Mouse (Mus musculus) adrenal gland, adult 2 months (tissue): ENCODE data around the gene Inpp5a. TPM values are rescaled to one million over a fixed set of nuclear protein-coding genes. Genes with fewer than 3 reads are reported as not detected.

Experiments
- DNase-seq: peaks from one replicate; pipeline ENCODE4 v3.0.0; 2021
- polyA plus RNA-seq: library from polyadenylated mRNA; depleted of rRNA; stranded (reverse); fragments of >200 nt; gene quantifications from 2 replicates; pipeline ENCODE4 v1.2.3, GENCODE M21; 2012; rRNA removed
- total RNA-seq, 2 experiments: library from RNA; stranded (reverse); gene quantifications; 2 replicates each; pipeline ENCODE4 v1.2.3; 2021

Inpp5a gene
- total and polyA plus RNA-seq, 3 experiments: 46.2 to 103 (median 89.7) TPM

DNA sequence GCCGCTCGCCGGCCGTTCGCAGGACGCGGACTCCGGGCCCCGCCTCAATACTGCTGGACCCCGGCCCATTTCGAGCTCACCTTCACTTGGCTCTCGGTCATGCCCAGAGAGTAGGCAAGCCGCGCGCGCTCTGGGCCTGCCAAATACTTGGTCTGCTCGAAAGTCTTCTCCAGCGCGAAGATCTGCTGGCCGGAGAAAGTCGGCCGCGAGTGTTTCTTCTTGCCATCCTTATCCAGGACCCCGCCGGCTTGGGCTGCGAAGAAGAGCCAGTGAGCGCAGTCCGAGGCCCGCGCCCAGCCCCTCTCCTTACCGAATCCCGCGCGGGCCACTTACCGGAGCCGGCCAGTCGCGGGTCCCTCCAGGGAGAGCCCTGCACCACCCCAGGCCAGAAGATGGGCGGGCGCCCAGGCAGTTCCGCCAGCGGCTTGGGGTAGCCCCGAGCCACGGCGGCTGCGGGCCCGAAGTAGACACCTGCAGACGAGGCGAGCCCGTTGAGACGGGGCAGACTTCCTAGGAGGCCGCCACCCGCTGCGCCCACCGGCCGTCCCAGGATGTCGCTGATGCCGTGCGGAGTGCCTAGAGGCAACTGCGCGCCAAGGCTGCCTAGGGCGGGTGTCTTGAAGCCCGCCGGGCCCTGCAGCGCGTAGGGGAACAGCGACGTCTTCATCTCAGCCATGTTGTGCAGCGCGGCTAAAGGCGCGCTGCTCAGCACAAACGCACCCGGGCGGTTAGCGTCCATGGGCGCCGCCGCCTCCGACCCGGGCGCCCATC is 193.1 kb downstream of the Inpp5a start:
- DNase-seq: peak; percentile 48

DNA sequence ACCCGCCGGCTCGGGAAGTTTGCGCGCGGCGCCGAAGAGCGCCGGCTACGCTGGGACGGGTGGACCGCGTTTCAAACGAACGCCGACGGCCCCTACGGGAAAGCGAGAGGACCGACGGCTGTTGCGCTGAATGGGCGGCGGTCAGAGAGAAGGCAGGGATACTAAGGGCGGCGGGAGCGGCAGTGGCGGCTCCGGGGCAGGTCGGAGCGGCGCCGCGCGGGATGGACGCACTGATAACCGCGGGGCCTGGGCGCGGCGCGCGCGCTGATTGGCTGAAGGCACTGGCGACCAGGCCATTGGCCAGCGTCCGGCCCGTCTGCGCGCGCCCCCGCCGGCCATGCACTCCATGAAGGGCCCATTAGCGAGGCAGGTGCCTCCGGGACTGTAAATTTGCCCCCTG is 193.7 kb downstream of the Inpp5a start, which contains the start of gene Nkx6-2:
TSS of gene Nkx6-2 (minus strand) at position 203 of the 400 bp plus-strand sequence.
- DNase-seq: peak; percentile 81

DNA sequence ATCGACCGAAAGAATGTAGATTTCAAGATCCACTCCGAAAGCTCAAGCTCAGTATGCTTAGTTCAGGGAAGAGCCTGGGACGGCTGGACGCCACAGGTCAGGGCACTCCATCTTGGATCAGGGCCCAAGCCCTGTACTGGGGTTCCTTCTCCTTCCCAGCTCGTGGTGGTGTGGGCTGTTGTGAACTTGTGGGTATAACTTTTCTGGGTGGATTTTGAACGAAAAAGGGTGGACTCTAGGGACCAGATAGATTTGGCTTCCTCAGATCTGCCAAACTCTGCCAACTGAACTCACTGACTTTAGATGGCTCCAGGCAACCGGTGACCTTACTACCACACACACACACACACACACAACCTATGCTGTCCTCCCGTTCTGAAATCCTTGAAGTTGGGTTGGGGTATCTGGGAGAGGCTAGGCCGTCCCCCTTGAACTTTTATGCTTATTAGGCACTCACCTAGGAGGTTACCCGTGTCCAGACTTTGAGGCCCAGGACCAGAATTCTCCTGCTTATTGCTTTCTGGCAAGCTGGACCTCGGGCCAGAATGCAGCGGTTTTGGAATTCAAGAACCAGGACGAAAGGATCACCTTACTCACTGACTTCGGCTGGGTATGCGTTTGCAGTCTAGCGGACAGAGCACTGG is 194.3 kb downstream of the Inpp5a start:
- no peak for DNase-seq

DNA sequence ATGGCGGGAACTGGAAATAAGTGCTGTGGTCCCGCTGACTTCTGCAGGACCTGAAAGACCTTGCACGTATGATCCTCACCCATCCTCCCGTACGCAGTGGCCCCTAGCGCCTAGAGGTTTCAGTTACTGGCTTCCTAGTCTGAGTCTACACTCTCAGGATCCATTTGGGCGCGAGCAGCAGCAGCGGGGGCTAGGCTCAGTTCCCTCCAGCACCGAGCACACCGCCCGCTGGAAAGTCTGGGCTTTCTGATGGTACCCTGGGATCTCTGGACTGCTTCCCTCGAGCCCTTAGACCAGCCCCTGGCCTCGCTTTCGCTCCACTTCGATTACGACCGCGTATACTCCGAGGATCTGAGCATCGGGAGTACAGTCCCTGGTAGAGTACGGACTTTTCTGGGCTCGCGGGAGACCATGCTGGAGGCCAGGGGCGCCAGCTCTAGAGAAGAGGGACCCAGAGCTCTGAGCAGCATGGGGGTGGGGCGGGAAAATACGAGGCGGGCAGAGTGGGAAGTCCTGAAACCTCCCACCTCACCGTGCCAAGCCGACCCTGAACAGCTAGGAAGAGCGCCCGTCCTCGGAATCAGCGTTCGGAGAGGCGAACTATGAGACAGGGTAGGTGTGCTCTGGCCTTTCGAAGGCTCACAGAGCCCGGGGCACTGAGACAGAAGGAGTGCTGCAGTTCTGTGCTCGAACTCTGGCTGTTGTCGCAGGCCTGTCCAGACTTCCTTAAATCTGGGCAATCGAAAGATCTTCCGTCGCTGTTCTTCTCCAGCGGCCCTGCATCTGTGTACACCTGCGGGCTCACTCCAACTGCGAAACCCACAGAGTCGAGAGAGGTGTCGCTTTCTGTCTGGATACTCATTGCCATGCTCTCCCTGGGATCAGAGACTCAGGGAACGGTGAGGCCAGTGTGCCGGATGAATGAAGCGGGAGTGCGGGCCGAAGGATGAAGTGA is 195.6 kb downstream of the Inpp5a start:
- DNase-seq: peak; percentile 21

DNA sequence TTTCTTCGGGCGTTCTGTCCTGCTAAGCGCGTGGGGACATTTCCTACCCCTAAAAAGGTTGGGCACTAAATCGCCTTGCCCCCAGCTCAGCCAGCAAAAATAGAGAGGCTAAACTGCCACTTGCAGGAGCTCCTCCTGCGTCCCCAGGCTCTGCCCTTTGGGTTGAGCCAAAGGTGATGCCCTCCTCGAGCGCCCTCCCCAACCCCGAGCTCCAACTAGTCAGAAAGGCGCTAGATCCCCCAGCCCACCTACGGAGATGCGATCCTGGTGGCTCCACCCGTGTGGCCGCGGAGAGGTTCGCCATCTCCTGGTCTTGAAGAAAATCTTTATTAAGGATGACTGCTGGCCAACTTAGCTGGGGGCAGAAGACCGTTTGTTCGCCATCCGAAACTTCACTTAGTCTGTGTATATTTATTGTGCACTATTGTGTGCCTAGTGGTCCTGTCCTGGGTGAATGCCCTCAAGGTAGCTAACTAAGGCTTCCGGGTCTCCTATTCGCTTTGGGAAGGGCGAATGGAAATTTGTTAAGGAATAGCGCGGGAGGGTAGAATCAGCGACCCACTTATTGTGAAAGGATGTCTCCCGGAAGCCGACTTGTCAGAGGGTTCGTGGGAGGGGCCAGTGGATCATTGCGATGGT is 196.4 kb downstream of the Inpp5a start:
- no peak for DNase-seq

DNA sequence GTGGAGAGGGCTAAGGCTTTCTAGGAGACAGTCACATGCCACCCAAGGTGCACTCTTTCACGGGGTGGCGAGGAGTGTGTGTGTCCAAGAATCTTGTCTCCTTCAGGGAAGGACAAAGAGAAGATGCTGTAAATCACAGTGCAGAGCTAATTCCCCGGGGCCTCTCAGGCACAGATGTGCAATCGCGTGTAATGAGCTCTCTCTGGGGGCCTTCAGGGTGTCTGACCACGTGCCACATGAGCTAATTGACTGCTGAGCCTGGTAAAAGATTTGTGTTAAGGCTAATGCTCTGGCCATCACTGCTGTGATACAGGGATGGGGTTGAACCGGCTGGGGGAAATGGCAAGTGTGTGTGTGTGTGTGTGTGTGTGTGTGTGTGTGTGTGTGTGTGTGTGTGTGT is 199.0 kb downstream of the Inpp5a start:
- no peak for DNase-seq

DNA sequence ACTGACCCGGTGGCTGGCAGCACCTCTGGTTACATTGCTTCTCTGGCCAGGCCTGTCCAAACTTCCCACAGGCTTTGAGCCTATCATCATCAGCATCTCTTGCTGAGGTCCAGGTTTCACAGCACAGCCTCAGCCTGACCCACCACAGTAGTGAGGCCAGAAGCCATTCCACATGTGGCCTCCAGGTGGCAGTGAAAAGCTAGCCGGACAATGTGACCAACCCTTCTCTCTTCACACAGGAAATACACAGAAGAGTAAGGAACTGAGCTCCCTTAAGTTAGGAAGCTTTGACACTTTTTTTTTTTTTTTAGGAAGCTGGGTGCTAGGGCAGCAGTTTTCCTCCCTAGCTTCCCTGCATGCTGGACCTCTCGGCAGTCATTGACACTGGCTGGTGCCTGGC is 201.4 kb downstream of the Inpp5a start:
- peak; percentile 35 for DNase-seq

DNA sequence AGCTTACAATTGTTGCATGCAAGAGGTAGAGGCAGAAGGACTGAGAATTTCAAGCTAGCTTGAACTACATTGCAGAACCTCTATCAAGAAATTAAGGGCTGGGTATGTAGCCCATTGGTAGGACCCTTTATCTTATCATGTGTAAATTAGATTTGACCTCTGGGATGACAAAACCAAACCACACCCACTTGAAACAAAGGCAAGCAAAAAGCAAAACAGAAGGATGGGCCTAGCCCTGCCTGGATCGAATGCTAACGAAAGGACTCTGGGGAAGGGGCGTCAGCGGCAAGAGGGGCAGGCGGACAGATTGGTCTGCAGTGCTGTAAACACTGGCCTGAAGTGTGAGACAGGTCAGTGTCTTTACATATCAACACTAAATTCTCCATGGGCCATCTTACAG is 202.4 kb downstream of the Inpp5a start:
- no peak for DNase-seq

DNA sequence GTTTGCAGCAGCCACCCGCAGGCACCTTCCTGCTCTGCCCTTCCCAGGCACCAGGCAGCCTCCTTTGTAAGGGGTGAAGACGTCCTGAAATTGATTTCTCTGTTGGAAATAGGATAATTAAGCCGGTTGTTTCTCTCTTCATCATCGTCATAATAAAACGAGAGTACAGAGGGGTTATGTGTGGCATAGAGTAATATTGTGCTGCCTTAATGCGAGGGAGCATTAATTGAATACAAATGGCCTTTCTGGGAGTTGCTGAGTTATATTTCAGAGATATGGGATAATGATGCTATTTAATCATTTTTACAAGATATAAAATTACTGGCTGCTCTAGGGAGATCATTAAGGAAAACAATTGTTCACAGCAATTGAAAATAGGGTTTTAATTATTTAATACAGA is 206.4 kb downstream of the Inpp5a start:
- DNase-seq: no peak

DNA sequence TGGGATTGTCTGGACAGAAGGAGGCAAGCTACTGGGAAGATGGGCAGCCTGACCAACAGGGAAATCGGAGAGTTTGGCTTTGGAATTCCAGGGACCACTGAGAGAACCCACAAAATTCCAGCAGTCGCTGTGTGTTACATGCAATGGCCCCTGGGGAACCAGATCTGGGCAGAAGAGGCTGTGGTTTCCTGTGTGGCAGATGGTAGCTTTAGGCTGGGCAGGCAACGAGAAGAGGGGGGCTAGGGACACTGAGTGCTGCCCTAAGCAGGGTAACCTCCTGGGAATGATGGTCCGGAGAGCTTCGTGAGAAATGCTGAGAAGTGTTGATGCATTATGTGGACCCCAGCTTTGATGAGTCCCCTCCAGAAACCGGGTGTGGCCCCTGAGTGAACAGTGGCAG is 207.0 kb downstream of the Inpp5a start:
- no peak for DNase-seq

DNA sequence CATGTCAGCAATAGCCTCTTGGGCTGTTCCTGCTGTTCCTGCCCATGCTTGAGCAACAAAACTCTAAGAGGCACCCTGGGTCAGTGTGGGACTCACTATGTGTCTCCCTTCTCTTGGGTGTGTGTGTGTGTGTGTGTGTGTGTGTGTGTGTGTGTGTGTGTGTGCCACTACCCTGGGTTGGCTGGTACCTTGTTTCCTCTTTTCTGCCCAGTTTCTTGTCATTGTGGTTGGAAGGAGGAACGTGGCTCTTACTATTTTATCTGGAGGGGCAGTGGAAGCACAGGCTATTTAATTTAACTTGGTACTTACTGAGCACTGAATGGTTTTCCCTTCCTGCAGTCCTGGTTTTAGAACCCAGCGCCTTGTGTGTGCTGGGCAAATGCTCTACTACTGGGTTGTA is 221.4 kb downstream of the Inpp5a start:
- DNase-seq: no peak

DNA sequence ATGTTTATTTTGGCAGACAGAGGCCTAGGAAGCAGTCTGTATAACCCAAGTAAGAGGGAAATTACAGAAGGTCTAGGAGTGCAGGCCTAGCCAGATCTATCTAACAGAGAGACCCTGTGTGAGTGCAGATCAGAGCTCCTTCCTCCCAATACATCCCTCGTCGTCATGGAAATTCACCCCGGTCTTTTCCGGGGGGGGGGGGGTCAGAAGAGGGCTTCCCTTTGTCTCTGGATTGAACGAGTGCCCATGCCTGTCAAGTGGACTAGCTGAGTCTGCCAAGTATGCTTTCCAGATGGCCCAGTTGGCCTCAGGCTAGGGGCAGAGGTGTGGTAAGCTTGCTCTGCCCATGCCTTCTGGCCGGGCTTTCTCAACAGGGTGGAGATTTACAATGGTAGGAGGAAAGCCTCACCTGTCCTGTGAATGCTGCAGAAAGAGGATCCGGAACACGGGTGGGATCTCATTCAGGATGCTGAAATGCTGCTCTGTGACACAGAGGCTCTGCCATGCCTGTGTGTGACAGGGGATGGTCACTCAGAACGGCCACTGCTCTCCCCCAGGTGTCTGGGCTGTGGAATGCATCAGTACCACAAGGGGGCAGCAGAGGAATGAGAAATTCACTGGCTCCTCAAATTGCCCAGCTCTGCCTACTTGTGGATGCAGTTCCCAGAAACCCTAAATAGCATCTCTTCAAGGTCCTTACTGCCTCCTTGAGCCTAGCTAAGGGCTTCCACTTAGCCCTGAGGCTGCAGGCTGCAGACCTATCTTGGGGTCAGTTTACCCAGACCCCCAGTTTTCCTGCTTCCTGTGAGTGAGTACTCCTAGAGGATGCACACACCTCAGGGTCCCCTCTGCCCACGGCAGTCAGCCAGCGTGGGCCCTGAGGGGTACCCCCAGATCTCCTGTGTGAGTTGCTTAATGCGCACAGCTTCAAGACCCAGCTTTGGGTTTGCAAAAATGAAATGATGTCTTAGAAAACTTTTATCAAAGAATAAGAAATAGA is 227.2 kb downstream of the Inpp5a start:
- peak; percentile 53 for DNase-seq

DNA sequence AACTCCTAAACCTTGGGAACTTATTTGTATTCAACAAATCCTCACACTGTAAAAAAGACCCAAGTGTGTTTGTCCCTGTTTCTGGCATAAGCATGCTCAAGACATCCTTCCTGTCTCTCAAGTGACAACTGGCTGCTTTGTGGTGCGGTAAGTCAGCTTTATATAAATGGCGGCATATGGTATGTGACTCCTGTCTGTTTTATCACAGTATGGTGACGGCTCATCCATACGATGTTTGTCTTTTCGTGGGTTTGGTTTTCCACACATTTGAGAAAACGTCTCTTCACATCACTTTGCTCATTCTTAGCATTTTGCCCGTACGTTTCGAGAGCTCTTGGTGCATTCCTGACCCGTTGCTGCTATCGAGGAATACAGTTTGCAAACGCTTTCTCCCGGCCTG is 233.7 kb downstream of the Inpp5a start:
- no peak for DNase-seq

DNA sequence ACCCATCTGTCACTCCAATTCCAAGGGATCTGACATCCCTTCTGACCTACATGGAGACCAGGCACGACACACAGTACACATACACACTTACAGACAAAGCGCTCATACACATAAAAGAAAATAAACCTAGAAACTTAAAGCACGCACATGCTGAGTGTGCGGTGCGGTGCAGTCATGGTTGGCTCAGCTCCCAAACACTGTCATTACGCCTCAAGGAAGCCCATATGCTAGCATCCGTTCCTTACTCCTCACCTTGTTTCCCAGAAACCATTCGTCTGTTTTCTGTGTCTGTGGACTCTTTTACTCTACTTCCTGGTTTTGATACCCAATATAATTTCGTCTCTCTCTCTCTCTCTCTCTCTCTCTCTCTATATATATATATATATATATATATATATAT is 236.2 kb downstream of the Inpp5a start:
- DNase-seq: no peak

Other genes with a start within 250 kb of the Inpp5a start
- 1 to 10 TPM; 4.1 to 8.3 TPM for gene Lrrc27, start 176.1 kb upstream of the Inpp5a start, total RNA-seq
- gene Lrrc27, start 176.1 kb upstream of the Inpp5a start, polyA plus RNA-seq: 7.6 and 7.8 TPM in 2 replicates
- gene Stk32c, start 175.8 kb upstream of the Inpp5a start, total RNA-seq: 1 to 10 TPM; 2.8 to 3.1 TPM
- gene Stk32c, start 175.8 kb upstream of the Inpp5a start, polyA plus RNA-seq: 3.1 and 7.4 TPM in 2 replicates
- gene Pwwp2b, start 140.6 kb upstream of the Inpp5a start, total RNA-seq: 10 to 100 TPM in 1 of 2 experiments, 1 to 10 TPM in 1; 8.9 to 16.1 TPM
- gene Pwwp2b, start 140.6 kb upstream of the Inpp5a start, polyA plus RNA-seq: 19.6 and 24.4 TPM in 2 replicates
- not detected for gene Nkx6-2, start 193.7 kb downstream of the Inpp5a start, total RNA-seq
- 0.24 and 0.56 TPM in 2 replicates for gene Nkx6-2, start 193.7 kb downstream of the Inpp5a start, polyA plus RNA-seq